Mouse (Mus musculus) T-helper 17 cell (primary cell): ENCODE measurements around the gene Sco2.

Source experiments
- in situ Hi-C, 2 experiments: fragments of 300-600 bp; cut with MboI, MseI; formaldehyde crosslinking; loops; 1 replicate in 1 of 2; 2 replicates in 1 of 2; pipeline ENCODE4 v1.15.1; 2025; ENCODE audit warnings: high pct_unique_total_duplicates in 2 of 2

The Sco2 gene

GRCm38 (mm10) chr15:89326441-89326840 is 47.2 kb downstream of the Sco2 start:
- in situ Hi-C loops: loop anchor here in 1 of 2 experiments (10.0 kb wide), 1 partner anchor 892 kb away; no protein-coding TSS in a partner anchor

DNA sequence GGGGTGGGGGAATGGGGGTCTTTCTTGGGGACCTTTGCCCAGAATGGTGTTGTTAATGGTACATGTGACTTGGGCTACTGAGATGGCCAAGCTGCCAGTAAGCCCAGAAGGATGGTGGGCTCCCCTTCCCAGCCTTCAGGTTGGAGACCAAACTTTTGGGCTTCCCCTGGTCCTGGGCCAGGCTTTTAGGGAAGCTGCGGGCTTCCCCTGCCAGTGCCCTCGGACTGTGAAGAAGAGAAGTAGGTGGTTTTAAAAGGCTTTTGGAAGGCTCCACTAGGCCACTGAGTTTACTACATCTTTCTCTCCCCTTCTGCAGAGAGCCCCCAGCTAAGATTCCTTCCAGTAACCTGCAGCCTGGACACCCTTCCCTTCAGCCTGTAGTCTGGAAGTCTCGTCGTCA is 50.0 kb downstream of the Sco2 start:
- in situ Hi-C loops: loop anchor here in 1 of 2 experiments (10.0 kb wide), 1 partner anchor 889 kb away; no protein-coding TSS in a partner anchor

DNA sequence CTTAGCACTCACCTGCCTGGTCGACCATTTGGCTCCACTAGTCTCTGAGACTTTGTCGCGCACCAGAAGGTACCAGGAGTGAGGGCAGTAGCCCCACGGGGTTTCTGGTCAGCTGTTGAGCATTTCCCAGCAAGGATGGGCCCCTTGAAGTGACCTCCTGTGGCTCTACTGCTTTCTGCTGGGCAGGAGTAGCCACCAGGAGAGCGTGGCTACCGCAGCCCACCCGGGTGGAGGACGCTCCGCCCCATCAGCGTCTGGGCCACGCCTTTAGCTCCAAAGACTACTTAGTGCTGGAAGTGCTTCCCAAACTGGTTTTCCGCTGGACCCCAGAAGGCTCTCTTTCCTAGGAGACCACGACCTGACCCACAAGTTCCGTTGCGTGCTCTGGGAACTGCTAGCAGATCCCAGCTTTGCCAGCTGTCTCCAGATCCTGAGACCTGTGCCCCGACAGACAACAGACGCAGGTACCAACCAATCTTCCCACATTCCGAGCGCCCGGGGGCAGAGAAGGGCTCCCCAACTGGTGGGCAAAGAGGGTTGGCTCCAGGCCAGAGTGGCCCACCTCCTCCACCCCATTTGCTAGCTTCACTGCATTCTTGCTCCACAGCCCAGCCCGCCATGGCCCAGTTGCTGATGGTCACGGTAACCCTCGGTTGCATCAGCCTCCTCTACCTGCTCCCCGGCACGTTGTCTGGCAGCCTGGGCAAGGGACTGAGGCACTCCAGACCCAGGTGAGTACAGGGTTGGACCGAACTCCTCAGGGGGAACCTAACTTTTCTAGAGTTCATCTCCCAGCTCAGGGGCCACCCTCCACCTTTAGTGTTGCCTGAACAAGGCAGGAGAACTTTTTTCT is 50.8 kb downstream of the Sco2 start, which contains the start of gene Adm2:
Gene Adm2 (plus strand): TSS at position 51 of the 853 bp plus-strand sequence.
- in situ Hi-C loops: loop anchor here in 1 of 2 experiments (10.0 kb wide), 1 partner anchor 888 kb away; no protein-coding TSS in a partner anchor
